Mouse (Mus musculus) cerebellum, postnatal 14 days (tissue): ENCODE measurements at regions not wholly inside any gene's neighbourhood (a gene's known extent, or its start where the extent isn't known, plus 50 kb on each side); places are given as distances from the start of the nearest gene placed in this dataset.

Source experiments
- DNase-seq, 2 experiments: peaks; one replicate each; pipeline ENCODE4 v3.0.0; 2021; ENCODE audit warnings: mixed read lengths in 2 of 2

DNA sequence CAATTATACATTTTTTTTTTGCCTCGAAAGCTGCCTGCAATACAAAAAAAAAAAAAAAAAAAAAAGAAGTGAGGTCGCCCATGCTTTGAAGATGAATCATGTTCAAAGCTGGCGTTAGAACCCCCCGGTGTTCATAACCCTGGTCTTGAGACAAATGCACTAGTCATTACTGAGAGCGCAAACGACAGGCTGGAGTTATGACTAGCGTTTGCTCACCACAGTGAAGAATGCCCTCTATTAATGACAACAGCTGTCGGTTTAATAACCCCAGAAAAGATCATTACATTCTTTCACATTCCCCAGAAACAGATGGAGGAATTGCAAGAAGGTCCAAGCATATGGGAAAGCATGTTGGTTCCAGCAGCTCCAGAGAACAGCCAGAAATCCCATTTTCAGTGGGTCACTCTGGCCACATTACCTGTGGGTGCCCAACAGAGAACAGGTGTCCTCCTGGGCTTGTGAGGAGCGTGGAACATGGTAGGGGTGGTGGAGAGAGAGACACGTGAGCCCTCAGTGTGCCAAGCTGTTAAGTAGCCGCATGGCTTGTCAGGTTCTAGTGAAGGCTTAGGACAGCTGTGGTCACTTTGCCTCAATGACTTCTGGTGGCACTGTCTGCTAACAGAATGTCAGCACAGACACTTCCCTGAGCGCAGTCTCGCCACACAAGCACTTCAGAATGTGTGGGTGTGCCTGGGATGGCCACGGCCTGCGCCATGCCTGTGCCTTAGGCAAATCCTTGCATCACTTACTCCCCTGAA lies 60.4 kb downstream of the Aipl1 start:
- DNase-seq: peak in 1 of 2 experiments; percentile 14

DNA sequence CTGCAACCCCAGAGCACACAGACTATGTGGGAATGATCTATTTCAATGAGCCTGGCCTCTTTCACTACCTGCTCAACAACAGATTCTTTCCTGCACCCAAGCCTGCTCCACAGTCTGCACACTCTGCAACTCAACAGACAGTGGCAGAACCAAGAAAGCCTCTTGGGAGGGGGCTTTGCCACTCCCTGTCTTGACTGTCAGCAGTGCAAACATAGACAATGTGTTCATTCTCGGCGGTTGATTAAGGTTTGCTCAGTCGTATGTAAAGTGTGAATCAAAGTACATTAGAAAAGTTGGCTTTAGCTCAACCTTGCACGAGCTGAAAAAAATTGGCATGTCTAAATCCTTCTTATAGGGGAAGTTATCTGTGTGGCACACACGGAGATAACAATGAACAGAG lies 66.0 kb downstream of the Aipl1 start:
- no peak for DNase-seq

DNA sequence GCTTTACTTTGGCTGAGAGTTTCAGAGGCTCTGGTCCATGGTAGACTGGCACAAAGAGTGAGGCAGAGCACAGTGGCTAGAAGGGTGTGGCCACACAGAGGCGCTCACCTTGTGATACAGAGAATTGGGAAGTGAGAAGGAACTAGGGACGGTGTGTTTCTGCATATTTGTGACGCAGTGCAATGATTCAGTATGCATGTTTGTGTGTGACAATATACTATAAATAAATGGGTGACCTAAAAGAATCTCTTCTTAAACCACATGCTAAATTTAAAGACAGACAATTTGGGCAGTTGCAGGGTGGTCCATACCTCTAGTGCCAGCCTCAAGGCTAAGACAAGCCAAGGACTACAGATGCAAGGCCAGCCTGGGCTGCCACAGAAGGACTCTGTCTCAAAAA lies 75.0 kb downstream of the Aipl1 start:
- no peak for DNase-seq

DNA sequence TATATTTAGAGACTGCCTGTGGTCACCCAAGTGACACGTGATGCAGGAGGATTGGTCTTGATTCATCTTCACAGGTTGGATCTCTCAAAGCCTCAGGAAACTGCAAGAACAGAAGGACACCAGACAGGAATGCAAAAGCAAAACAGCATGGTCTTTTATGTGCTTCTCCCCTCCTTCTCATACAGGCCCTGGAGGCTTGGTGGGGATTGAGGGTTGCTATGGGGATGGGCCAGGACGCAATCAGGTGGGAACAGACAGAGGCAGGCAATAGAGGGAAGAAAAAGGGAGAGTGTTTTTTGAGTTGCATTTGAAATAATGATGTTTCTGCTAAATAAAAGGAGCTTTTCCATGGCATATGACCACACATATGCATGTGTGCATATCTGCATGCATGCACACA lies 84.8 kb downstream of the Aipl1 start:
- no peak for DNase-seq

DNA sequence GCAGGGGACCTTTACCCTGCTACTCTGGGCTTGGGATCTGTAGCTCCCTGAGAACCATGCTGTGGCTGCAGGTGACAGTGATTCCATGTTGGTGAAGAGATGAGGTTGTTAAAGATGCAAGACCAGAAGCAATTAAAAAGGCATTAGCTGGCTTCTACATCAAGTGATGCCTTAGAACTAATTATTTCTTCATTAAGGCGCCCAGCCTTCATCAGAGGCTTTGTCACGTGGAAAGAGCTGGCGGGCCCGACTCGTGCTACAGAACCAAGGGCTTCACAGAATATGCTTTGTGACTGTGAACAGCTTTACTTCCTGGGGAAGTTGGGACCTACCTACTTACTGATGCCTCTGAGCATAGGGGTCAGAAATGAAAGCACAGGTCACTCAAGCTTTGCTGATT lies 90.1 kb downstream of the Aipl1 start:
- no peak for DNase-seq

DNA sequence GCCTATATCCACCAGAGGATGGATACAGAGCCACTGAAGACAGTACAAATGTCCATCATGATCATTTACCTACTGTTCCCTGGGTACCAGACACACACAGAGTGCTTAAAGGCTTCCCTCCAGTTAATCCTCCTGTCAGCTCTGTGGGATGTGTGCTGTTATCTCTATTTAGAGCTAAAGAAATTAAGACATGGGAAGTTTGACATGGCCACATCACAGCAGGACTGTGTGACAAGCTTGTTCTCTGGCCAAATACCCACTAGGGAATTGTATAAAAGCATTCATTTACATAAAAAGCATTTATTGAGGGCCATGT lies 92.3 kb downstream of the Aipl1 start:
- DNase-seq: no peak

DNA sequence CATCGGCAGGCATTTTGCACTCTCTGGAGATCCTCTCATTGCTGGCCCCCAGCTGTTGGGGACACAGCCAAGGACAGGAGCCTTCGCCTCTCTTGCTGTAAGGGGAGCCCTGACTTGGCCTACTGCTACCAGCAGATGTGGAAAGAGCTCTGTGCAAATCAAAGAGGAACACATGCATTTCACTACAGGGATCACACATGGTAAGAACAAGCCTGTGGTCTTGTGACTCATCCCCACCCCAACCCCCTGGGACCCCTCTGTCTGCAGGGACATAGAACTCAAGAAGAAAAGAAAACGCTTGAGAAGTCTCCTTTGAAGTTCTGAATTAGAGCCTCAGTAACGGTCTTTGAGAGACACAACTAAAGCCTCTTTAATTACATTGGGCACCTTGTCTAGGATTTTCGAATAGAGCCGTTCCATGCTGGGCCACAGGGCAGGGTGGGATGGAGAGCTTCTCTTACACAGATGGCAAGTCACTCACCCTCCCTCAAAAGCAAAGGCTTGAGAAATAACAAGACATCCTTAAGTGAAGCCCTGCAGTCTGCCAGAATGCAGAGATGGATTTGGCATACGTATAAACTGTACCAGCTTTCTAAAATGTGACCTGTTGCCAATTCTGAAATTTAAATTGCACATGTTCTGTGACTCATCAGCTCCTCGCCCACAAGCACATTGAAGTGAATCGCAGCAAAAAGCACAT lies 92.8 kb downstream of the Aipl1 start:
- DNase-seq: no peak

DNA sequence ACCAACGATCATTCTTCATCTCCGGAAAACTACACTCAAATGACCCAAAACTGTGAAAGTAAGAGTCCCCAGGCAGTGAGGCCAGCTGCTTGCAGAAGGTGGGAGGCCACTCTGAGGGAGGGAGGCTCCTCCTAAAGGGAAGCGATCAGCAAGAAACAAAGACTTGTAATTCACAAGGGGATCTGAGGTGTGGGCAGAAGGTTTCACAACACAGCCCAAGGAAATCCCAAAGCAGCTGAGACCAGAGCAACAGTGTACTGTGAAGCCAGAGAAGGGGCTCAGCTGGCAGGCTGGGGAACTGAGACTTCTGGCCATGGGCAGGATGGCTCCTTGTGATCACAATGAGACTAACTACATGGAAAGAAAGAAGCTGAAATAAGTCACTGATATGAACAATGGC lies 93.8 kb downstream of the Aipl1 start:
- DNase-seq: no peak

DNA sequence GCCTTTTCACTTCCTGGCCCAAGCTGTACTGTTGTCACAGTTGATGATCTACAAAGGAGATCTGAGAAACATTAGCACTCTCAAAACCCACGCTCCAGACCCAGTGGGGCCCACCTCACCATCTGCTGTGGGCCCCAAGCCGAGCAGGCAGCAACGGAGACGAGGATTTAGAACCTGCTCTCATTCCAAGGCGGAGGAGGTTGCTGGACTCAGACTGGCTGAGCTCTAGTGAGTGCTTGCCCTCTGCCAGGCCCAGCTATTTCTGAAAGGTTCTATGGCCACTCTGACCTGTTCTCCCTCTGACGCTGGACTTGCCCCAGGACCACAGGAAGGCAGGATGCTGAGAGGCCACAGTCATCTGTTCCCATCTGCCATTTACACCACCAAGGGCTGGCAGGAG lies 98.2 kb downstream of the Aipl1 start:
- DNase-seq: peak; percentile 80 to 90

DNA sequence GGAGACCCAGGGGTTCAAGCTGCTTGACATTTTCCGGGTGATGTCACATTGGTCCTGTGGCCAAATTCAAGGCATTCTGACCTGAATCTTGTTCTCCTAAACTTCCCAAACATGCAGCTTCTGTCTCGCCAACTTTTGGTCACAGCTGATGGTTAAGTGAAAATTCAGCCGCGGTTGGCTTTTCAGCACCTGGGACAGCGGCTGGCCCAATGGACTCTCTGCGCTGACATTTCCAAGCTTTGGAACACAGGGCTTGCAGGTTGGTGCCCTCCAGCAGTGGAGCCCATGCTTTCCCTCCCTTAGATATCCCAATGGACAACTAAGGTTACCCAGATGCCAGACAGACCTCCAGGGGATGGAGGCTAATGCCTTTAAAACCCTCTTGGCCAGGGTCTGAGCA lies 100.2 kb downstream of the Aipl1 start:
- DNase-seq: no peak

DNA sequence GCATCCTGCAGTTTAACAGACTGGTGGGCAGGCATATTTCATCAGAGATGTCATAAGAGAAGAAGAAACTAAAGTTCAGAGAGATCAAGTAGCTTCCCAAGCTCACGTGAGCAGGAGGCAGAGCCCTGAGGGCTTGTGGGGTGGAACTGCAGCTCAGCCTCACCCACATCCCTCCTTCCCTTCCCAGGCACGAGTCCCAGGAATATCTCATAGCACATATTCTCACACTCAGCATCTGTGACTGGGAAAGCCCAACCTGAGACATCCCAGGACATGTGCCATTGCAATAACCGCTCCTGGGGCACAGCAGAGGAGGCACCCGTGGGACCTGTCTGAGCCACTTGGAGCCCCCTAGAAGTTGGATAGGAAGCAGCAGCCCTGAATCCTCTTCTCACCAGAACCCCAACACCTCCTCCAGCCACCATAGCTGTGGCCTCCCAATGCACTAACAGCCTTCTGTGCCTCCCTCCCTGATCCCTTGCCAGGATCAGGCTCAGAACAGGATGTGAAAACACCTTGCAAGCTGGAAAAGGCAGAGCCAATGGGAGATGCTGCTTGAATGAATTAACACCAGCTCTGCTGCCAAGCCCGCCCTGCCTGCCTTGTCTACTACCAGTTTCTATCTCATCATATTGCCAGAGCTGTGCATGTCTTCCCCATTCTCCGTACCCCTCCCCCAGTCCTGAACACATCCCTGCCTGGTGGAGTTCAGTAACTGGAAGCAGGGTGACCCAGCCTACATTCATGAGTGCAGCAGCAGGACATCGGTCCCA lies 107.4 kb downstream of the Aipl1 start:
- peak in 1 of 2 experiments; percentile 30 for DNase-seq

DNA sequence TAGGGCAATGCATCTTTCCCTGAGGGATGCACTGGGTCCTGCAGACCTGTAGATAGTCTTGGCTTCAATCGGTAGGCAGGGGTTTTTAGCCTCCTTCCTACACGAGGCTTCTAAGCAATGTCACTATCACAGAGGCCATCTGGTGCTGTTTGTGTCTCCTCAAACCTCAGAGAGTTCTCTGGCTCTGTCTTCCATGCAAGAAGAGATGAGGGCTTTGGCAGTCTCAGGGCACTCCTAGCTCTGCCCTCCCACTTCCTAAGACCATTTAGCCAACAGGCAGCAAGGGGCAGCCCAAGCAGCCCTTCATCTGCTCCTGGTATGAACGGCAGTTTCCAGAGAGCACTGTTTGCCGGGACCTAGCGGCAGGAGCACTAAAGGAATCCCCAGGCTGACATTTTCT lies 122.6 kb downstream of the Aipl1 start:
- peak; percentile 21 to 51 for DNase-seq

DNA sequence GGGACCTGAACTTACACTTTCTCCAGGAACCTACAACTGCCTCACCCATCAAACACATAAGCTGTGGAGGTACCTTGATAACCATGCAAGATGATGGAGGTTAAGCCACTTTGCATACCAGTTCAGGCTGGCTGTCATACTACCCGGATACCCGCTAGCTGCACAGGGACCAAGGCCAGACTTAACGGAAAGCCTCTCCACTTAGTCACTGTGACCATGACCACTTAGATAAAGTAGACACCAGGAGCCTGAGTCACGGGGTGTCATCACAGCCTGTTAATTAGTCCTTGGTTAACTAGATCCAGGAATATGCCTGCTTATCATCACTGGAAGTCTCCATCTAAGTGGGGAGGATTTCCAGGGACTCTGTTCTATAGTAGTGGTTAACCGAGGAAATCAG lies 124.7 kb downstream of the Aipl1 start:
- DNase-seq: no peak

DNA sequence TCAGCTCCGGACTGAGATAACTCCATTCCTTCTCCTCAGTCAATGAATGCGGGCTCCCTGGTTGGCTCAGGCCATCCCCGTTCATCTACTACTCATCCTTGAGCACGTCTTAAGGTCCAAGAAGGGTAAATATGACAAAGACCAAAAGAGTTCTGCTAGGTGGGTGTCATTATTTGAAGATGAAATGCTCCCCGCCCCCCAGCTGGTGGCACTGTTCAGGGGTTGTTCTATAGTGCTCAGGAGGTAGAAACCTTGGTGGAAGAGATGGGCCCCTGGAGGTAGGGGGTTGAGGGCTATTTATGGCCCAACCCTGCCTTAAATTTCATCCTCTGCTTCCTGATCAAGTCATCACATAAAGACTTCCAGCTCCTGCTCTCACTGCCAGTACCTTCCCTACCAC lies 126.0 kb downstream of the Aipl1 start:
- no peak for DNase-seq

DNA sequence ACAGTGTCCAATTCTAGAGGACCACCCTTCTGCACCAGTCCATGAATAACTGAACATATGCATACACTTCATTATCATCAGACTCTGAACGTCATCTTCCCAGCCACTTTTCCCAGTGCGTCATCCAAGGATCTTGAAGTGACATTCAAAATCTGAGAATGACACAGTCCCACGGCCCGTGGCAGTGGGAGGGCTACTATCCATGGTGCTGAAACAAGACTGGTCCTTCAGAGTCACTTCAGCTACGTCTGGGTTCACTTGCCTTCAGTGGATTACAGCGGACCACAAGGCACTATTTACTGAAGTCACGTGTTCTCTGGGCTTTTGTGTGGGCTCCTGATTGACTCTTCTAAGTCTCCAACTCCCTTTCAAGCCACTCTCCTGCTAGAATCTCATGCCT lies 128.7 kb downstream of the Aipl1 start:
- no peak for DNase-seq

DNA sequence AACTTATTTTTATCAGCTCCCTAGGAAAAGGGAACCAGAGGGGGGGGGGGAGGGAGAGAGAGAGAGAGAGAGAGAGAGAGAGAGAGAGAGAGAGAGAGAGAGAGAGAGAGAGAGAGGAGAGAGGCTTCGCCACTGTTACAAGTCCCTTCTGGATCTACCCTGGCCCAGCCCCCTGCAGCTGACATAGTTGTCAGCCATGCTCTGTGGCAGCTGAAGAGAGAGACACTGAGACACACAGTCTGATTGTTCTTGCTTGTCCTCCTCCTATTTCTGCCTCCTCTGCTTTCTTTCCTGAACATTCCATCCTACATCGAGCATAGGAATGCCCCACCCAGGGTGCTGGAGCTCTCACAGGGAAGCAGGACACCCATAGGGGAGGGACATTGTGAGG lies 134.3 kb downstream of the Aipl1 start:
- no peak for DNase-seq

DNA sequence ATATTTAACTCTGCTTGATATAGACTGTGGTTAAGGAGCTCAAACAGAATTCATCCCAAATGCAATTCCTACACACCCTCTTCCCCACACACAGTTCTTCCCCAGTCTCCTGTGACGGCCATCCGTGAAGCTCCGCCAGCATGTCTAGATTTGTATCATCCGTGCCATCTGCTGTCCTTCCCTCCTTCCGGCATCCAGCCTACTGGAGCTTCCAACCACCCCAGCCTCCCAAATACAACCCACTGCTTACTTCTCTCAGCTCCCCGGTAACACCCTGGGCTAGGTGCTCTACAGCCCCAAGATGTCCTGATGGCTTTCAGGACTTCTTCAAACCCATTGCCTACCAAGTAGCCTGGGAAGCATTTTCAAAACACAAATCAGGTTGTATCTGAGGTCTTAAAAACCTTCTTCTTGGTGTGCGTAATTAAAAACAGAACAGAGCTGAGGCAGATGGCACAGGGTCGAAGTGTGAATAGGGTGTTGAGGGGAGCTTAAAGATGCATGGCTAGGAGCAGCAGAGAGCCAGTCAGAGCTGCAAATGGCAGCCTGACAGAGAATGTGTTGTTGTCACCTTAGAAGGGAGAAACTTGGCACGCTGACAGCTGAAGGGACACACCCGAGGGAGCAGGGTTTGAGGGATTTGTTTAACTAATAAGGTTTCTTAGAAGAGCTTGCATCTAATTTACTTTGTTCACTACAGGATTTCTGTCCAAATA lies 134.8 kb downstream of the Aipl1 start:
- peak; percentile 81 to 82 for DNase-seq

DNA sequence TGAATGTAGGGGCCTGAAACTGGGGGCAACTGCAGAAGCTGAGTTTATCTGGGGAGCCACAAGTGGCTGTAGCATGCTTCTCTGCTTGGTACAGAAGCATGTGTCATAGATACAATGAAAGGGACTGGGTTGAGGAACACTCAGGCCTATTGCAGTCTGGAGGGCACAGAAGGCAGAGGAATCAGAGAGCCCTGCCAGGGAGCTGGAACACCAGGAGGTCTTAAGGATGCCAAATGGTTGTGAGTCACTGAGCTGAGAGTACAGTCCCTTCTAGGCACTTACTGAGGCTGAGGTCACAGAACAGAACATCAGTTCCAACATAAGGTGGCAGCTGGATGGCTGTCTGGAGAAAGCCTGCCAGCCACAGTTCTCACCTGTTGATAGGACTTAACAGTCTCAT lies 136.5 kb downstream of the Aipl1 start:
- peak; percentile 52 to 55 for DNase-seq

DNA sequence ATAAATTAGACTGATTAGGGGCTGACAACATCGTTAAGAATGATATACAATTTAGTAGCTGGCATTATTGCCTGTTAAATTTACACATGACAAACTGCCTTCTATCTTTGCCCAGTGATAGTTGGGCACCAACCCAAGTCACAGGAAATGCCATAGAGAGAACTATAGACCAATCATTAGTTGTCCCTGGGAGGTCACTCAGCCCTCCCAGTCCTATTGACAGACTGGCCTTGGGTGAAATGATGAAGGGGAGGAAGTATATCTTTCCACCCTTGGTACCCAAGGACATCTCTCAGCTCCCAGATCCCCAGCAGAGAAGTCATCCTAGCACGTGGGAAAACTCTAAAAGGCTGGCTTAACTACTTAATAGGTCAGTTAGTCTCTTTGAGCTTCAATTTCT lies 139.8 kb downstream of the Aipl1 start:
- DNase-seq: no peak

DNA sequence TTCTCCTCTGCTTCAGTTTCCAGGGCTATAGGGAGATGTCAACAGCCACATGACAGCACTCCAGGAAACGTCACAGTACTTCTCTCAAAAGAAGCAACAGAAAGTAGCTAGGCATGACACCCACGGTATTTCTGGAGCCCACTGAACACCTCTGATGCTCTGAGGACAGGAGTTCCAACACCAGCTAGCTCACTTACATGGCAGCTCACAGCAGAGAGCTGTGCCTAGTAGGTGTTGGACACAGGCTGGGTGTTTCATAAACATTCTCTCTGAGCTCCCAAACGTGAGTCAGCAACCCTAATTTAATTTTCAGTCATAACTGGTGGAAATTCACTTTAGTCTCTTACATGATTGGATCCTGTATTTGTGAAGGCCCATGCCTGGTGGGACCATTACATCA lies 140.2 kb downstream of the Aipl1 start:
- DNase-seq: no peak

DNA sequence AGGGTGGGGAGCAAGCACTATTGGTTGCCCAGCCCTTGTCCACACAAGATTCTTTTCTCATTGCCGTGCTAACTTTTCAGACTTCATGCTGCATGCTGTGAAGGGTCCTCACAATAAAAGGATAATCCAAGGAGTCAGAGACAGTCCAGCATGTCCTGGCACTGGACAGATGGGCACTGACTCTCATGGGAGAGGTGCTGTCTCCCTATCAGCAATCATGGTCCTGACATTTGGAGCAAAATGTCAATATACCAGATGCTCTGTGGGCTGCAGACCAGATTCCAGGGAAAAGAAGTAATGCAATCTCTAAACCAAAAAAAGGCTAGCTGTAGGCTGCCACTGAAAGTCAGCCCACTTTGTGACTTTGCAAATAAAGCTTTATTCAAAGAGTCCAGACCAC lies 141.5 kb downstream of the Wscd1 start:
- peak; percentile 30 to 52 for DNase-seq

DNA sequence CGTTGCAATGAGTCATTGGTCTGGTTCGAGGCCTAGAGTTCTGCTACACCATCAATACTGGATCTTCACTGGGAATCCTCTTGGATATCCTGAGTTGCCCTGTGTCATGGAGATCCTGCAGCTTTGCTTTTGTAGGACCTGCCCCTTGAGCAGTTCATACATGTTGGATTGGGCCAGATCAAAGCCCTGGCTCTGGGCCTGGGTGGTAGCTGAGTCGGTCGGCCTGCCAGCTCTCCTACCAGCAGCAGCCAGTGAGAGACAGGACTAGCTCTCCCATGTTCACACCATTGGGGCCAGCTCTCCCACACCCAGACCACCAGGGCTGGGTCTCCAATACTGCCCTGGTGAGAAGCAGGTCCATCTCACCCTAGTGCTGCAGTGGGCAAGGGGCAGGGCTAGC lies 139.4 kb downstream of the Wscd1 start:
- DNase-seq: peak; percentile 30 to 35

DNA sequence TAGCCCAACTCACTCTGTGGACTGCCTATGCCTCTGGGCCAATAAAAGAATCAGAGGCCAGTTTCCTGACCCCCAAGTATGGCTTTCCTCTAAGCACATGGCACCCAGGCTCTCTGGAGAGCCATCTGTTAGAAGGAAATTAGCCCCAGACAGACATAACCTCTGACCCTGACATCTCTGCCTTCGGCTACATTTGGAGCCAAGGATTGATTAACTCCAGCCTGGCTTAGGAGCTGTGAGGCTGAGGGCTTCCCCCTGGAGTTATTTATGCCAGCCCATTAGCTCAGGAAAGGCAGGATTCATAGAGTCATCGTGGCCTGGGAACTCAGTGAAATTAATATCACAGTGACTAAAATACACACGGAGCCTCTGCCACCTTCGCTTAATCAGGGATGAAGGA lies 137.5 kb downstream of the Wscd1 start:
- no peak for DNase-seq
